Mouse (Mus musculus): Measurements from ENCODE around the gene Grip1. TPM values are rescaled to one million over a fixed set of nuclear protein-coding genes. Genes with fewer than 3 reads are reported as not detected.
A peak's percentile ranks its signal among the peaks of the same experiment; 100 is the strongest.

Gene Grip1
- polyA plus RNA-seq, 1 experiment from 2014 or later, result 18.5 TPM

GRCm38 (mm10) chr10:119454668-119455542 is 1.3 kb downstream of the Grip1 start:
- H3K4me3 ChIP-seq (replicated peaks; ENCODE audit: low read length), result peak overlapping the region; percentile 62
- no peak overlapping the region; the same call in 1 of the 2 replicates for H3K27ac ChIP-seq
- ATAC-seq (ENCODE audit: low FRiP score) (peak; percentile 15; the same call in 1 of the 2 replicates), DNase-seq (ENCODE audit: low spot score) (peak; percentile 53)
- no peaks in the 10 kb centered on the region for H3K9me3 ChIP-seq (ENCODE audit: control insufficient read depth, low read length)
- no peaks in the 10 kb centered on the region for H3K27me3 ChIP-seq (ENCODE audit: control insufficient read depth, insufficient read depth, low read length)
- H3K4me1 ChIP-seq (replicated peaks; ENCODE audit: control insufficient read depth, insufficient read depth, low read length), result peaks cover 23% of the 10 kb centered on the region
- peak overlapping the region; percentile 92 for H3K4me2 ChIP-seq (replicated peaks)
- H3K36me3 ChIP-seq (replicated peaks; ENCODE audit: control insufficient read depth, insufficient read depth), result no peaks in the 10 kb centered on the region
- H3K9ac ChIP-seq, result peak overlapping the region; percentile 85
- under 1% methylated on average over 30 of the region's 31 CpGs for WGBS

GRCm38 (mm10) chr10:119455543-119455940 is 1.9 kb downstream of the Grip1 start:
- H3K4me1 ChIP-seq (replicated peaks; ENCODE audit: control insufficient read depth, insufficient read depth, low read length), result peaks cover 23% of the 10 kb centered on the region
- H3K4me3 ChIP-seq (replicated peaks; ENCODE audit: low read length), result peak overlapping the region; percentile 62
- 11% methylated on average over 10 of the region's 10 CpGs for WGBS
- ATAC-seq (ENCODE audit: low FRiP score), result no peak
- H3K27me3 ChIP-seq (ENCODE audit: control insufficient read depth, insufficient read depth, low read length), result no peaks in the 10 kb centered on the region
- no peaks in the 10 kb centered on the region for H3K36me3 ChIP-seq (replicated peaks; ENCODE audit: control insufficient read depth, insufficient read depth)
- no peak overlapping the region for H3K27ac ChIP-seq
- DNase-seq (ENCODE audit: low spot score), result peak; percentile 55
- H3K9me3 ChIP-seq (ENCODE audit: control insufficient read depth, low read length), result no peaks in the 10 kb centered on the region
- H3K4me2 ChIP-seq (replicated peaks), result peak overlapping the region; percentile 92
- peak overlapping the region; percentile 85 for H3K9ac ChIP-seq

- Histone ChIP-seq H3K4me1 (replicated peaks; ENCODE audit: control insufficient read depth, insufficient read depth, low read length) (peaks cover 23% of the 10 kb centered on the region), H3K9me3 (ENCODE audit: control insufficient read depth, low read length) (no peaks in the 10 kb centered on the region), H3K36me3 (replicated peaks; ENCODE audit: control insufficient read depth, insufficient read depth) (no peaks in the 10 kb centered on the region), H3K4me3 (replicated peaks; ENCODE audit: low read length) (no peak overlapping the region), H3K4me2 (replicated peaks) (no peak overlapping the region), H3K9ac (no peak overlapping the region), H3K27me3 (ENCODE audit: control insufficient read depth, insufficient read depth, low read length) (no peaks in the 10 kb centered on the region), H3K27ac (no peak overlapping the region)
- WGBS, result 86% methylated on average over 5 of the region's 5 CpGs
- ATAC-seq (ENCODE audit: low FRiP score), result no peak
- no peak for DNase-seq (ENCODE audit: low spot score)
Measured at GRCm38 (mm10) chr10:119457121-119457520, 3.5 kb downstream of the Grip1 start.

- 88% methylated on average over 2 of the region's 2 CpGs for WGBS
- H3K4me2 ChIP-seq (replicated peaks), result no peak overlapping the region
- H3K9me3 ChIP-seq (ENCODE audit: control insufficient read depth, low read length), result no peaks in the 10 kb centered on the region
- H3K36me3 ChIP-seq (replicated peaks; ENCODE audit: control insufficient read depth, insufficient read depth), result no peaks in the 10 kb centered on the region
- H3K9ac ChIP-seq, result no peak overlapping the region
- peaks cover 14% of the 10 kb centered on the region for H3K4me1 ChIP-seq (replicated peaks; ENCODE audit: control insufficient read depth, insufficient read depth, low read length)
- H3K27ac ChIP-seq, result no peak overlapping the region
- no peak overlapping the region for H3K4me3 ChIP-seq (replicated peaks; ENCODE audit: low read length)
- ATAC-seq (ENCODE audit: low FRiP score), result no peak
- no peak for DNase-seq (ENCODE audit: low spot score)
- H3K27me3 ChIP-seq (ENCODE audit: control insufficient read depth, insufficient read depth, low read length), result no peaks in the 10 kb centered on the region
Measured at GRCm38 (mm10) chr10:119458991-119459390, 5.4 kb downstream of the Grip1 start.

- ATAC-seq (ENCODE audit: low FRiP score), result no peak
- Histone ChIP-seq H3K4me3 (replicated peaks; ENCODE audit: low read length) (no peak overlapping the region), H3K9ac (no peak overlapping the region), H3K27ac (no peak overlapping the region), H3K27me3 (ENCODE audit: control insufficient read depth, insufficient read depth, low read length) (no peaks in the 10 kb centered on the region), H3K36me3 (replicated peaks; ENCODE audit: control insufficient read depth, insufficient read depth) (no peaks in the 10 kb centered on the region), H3K9me3 (ENCODE audit: control insufficient read depth, low read length) (no peaks in the 10 kb centered on the region), H3K4me2 (replicated peaks) (no peak overlapping the region), H3K4me1 (replicated peaks; ENCODE audit: control insufficient read depth, insufficient read depth, low read length) (no peaks in the 10 kb centered on the region)
- 89% methylated on average over 7 of the region's 7 CpGs for WGBS
- DNase-seq (ENCODE audit: low spot score), result no peak
Measured at GRCm38 (mm10) chr10:119463345-119463744, 9.7 kb downstream of the Grip1 start.

- ATAC-seq (ENCODE audit: low FRiP score) (no peak), DNase-seq (ENCODE audit: low spot score) (no peak)
- H3K36me3 ChIP-seq (replicated peaks; ENCODE audit: control insufficient read depth, insufficient read depth), result no peaks in the 10 kb centered on the region
- H3K27ac ChIP-seq, result no peak overlapping the region
- WGBS, result 91% methylated on average over 7 of the region's 7 CpGs
- no peak overlapping the region for H3K9ac ChIP-seq
- no peaks in the 10 kb centered on the region for H3K4me1 ChIP-seq (replicated peaks; ENCODE audit: control insufficient read depth, insufficient read depth, low read length)
- H3K4me3 ChIP-seq (replicated peaks; ENCODE audit: low read length), result no peak overlapping the region
- H3K9me3 ChIP-seq (ENCODE audit: control insufficient read depth, low read length), result no peaks in the 10 kb centered on the region
- H3K27me3 ChIP-seq (ENCODE audit: control insufficient read depth, insufficient read depth, low read length), result no peaks in the 10 kb centered on the region
- H3K4me2 ChIP-seq (replicated peaks), result no peak overlapping the region
Measured at GRCm38 (mm10) chr10:119463793-119464192, 10.2 kb downstream of the Grip1 start.

- 96% methylated on average over 18 of the region's 18 CpGs for WGBS
- no peak for ATAC-seq (ENCODE audit: low FRiP score)
- Histone ChIP-seq H3K4me3 (replicated peaks; ENCODE audit: low read length) (no peak overlapping the region), H3K4me1 (replicated peaks; ENCODE audit: control insufficient read depth, insufficient read depth, low read length) (no peaks in the 10 kb centered on the region), H3K27ac (no peak overlapping the region), H3K4me2 (replicated peaks) (no peak overlapping the region), H3K36me3 (replicated peaks; ENCODE audit: control insufficient read depth, insufficient read depth) (no peaks in the 10 kb centered on the region), H3K27me3 (ENCODE audit: control insufficient read depth, insufficient read depth, low read length) (no peaks in the 10 kb centered on the region), H3K9me3 (ENCODE audit: control insufficient read depth, low read length) (no peaks in the 10 kb centered on the region), H3K9ac (no peak overlapping the region)
- DNase-seq (ENCODE audit: low spot score), result no peak
Measured at GRCm38 (mm10) chr10:119467976-119468375, 14.3 kb downstream of the Grip1 start.

- no peak overlapping the region for H3K9ac ChIP-seq
- no peaks in the 10 kb centered on the region for H3K36me3 ChIP-seq (replicated peaks; ENCODE audit: control insufficient read depth, insufficient read depth)
- no peak for ATAC-seq (ENCODE audit: low FRiP score)
- no peak overlapping the region for H3K4me3 ChIP-seq (replicated peaks; ENCODE audit: low read length)
- no peak for DNase-seq (ENCODE audit: low spot score)
- no peaks in the 10 kb centered on the region for H3K9me3 ChIP-seq (ENCODE audit: control insufficient read depth, low read length)
- 97% methylated on average over 1 of the region's 1 CpGs for WGBS
- H3K27ac ChIP-seq, result no peak overlapping the region
- no peaks in the 10 kb centered on the region for H3K4me1 ChIP-seq (replicated peaks; ENCODE audit: control insufficient read depth, insufficient read depth, low read length)
- H3K4me2 ChIP-seq (replicated peaks), result no peak overlapping the region
- H3K27me3 ChIP-seq (ENCODE audit: control insufficient read depth, insufficient read depth, low read length), result no peaks in the 10 kb centered on the region
Measured at GRCm38 (mm10) chr10:119470096-119470495, 16.5 kb downstream of the Grip1 start.

- ATAC-seq (ENCODE audit: low FRiP score) (no peak), DNase-seq (ENCODE audit: low spot score) (no peak)
- Histone ChIP-seq H3K27me3 (ENCODE audit: control insufficient read depth, insufficient read depth, low read length) (no peaks in the 10 kb centered on the region), H3K36me3 (replicated peaks; ENCODE audit: control insufficient read depth, insufficient read depth) (no peaks in the 10 kb centered on the region), H3K4me2 (replicated peaks) (no peak overlapping the region), H3K27ac (no peak overlapping the region), H3K9ac (no peak overlapping the region), H3K4me3 (replicated peaks; ENCODE audit: low read length) (no peak overlapping the region), H3K4me1 (replicated peaks; ENCODE audit: control insufficient read depth, insufficient read depth, low read length) (no peaks in the 10 kb centered on the region), H3K9me3 (ENCODE audit: control insufficient read depth, low read length) (no peaks in the 10 kb centered on the region)
- WGBS, result 80% methylated on average over 9 of the region's 9 CpGs
Measured at GRCm38 (mm10) chr10:119475166-119475565, 21.5 kb downstream of the Grip1 start.

All from hindbrain, embryonic 14.5 days (tissue).